Mouse (Mus musculus): Measurements from ENCODE around the gene Gm49318. TPM values are rescaled to one million over a fixed set of nuclear protein-coding genes. Genes with fewer than 3 reads are reported as not detected.
"Not testable (repeated sequence)": the region's sequence is repeated elsewhere in the genome, so short reads cannot be mapped to it uniquely, and the experiment has no call there.

Gm49318 gene
- polyA plus RNA-seq (2017; shearing (Covaris generic)), result not detected

- ATAC-seq, result peak; percentile 88
Observed at GRCm38 (mm10) chr9:22070791-22071573, at the start of gene Gm49318, which contains the start of gene Zfp653. Gm49318 (minus strand) TSS chr9:22071259. Zfp653 (minus strand) TSS chr9:22071376.

GRCm38 (mm10) chr9:22119543-22119942 is 48.5 kb upstream of the Gm49318 start:
- ATAC-seq, result no peak

GRCm38 (mm10) chr9:22117754-22118456 is 46.8 kb upstream of the Gm49318 start:
- peak; percentile 60 for ATAC-seq

- ATAC-seq, result peak; percentile 98
Observed at GRCm38 (mm10) chr9:22116740-22117426, 45.8 kb upstream of the Gm49318 start, which contains the start of gene Elof1. Elof1 (minus strand) TSS chr9:22117172.

- ATAC-seq, result no peak
Observed at GRCm38 (mm10) chr9:22116086-22116485, 45.0 kb upstream of the Gm49318 start.

- no peak for ATAC-seq
Observed at GRCm38 (mm10) chr9:22115635-22116034, 44.6 kb upstream of the Gm49318 start.

- no peak for ATAC-seq
Observed at GRCm38 (mm10) chr9:22108194-22108593, 37.1 kb upstream of the Gm49318 start.

GRCm38 (mm10) chr9:22099922-22100321 is 28.9 kb upstream of the Gm49318 start:
- ATAC-seq, result no peak

- no peak for ATAC-seq
Observed at GRCm38 (mm10) chr9:22098993-22099696, 28.1 kb upstream of the Gm49318 start, which contains the start of gene Cnn1. Cnn1 (plus strand) TSS chr9:22099216.

GRCm38 (mm10) chr9:22095854-22096307 is 24.8 kb upstream of the Gm49318 start:
- ATAC-seq, result peak; percentile 99

GRCm38 (mm10) chr9:22092746-22093145 is 21.7 kb upstream of the Gm49318 start:
- no peak for ATAC-seq

GRCm38 (mm10) chr9:22089986-22090385 is 18.9 kb upstream of the Gm49318 start:
- no peak for ATAC-seq

GRCm38 (mm10) chr9:22089281-22089680 is 18.2 kb upstream of the Gm49318 start:
- ATAC-seq, result no peak

- ATAC-seq, result no peak
Observed at GRCm38 (mm10) chr9:22087034-22087618, 16.1 kb upstream of the Gm49318 start.

- ATAC-seq, result no peak
Observed at GRCm38 (mm10) chr9:22086012-22086411, 15.0 kb upstream of the Gm49318 start.

GRCm38 (mm10) chr9:22085022-22085834 is 14.2 kb upstream of the Gm49318 start, which contains the start of gene Ecsit:
Ecsit (minus strand) TSS chr9:22085438.
- ATAC-seq, result peak; percentile 98

GRCm38 (mm10) chr9:22084667-22085021 is 13.6 kb upstream of the Gm49318 start:
- ATAC-seq, result no peak

GRCm38 (mm10) chr9:22076223-22076622 is 5.2 kb upstream of the Gm49318 start:
- no peak for ATAC-seq

GRCm38 (mm10) chr9:22075778-22076177 is 4.7 kb upstream of the Gm49318 start:
- not testable (repeated sequence) for ATAC-seq

GRCm38 (mm10) chr9:22072276-22072675 is 1.2 kb upstream of the Gm49318 start:
- ATAC-seq, result no peak
